Mouse (Mus musculus): Measurements from ENCODE around the gene Gm853.

DNA sequence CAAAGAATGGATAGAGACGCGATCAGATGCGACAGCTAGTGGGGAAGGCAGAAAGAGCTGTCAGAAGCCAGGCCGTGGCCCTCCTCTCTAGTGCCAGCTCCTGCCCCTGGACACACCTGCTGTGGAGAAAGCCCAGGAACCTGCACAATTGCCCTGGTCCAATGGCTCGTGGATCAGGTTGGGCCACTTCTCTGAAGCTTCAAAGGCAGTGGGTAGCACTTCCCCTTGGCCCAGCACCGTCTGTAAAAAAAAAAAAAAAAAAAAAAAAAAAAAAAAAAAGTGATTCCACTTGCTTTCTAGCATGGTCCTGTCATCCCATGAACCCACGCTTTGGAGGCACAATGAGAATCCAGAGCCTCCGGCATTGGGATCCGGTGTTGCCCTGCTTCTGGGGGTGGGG lies 54.4 kb downstream of the Gm853 start:
- no peak for TF ChIP-seq CTCF (IDR thresholded peaks at IDR 0.05; ENCODE audit: low read depth)
- TF ChIP-seq EP300 (IDR thresholded peaks at IDR 0.05; ENCODE audit: low read depth): no peak

Measured in liver, embryonic 14.5 days (tissue).